7 mouse cellular contexts compared by ENCODE assay signal in genomic region chr5:67260159-67260530, GRCm38 (mm10). TPM values are rescaled to one million over a fixed set of nuclear protein-coding genes. Genes with fewer than 3 reads are reported as not detected.
A peak's percentile ranks its signal among the peaks of the same experiment; 100 is the strongest.
DNase-seq lines count a peak whose midpoint lies in the region; ATAC-seq and TF ChIP-seq lines count a peak whose summit lies in the region.

No protein-coding gene starts in this region.

- H3K4me3 ChIP-seq in lung, embryonic 16.5 days (ENCODE audit: low read length): peak overlapping the region; percentile 76
- peak overlapping the region; percentile 77 for H3K4me3 ChIP-seq in forebrain, embryonic 10.5 days
- peak overlapping the region; percentile 89 for H3K4me3 ChIP-seq in limb, embryonic 11.5 days (ENCODE audit: low read depth, low read length)
- H3K4me3 ChIP-seq in olfactory bulb, adult 2 months (ENCODE audit: insufficient read depth, low read depth, low read length): peak overlapping the region; percentile 96

- H3K27me3 ChIP-seq in lung, embryonic 16.5 days (ENCODE audit: control insufficient read depth, insufficient read depth, low read depth, low read length): no peaks in the 10 kb centered on the region
- no peaks in the 10 kb centered on the region for H3K27me3 ChIP-seq in forebrain, embryonic 10.5 days (ENCODE audit: poor library complexity, severe bottlenecking)
- H3K27me3 ChIP-seq in limb, embryonic 11.5 days (ENCODE audit: control insufficient read depth, insufficient read depth, low read length): no peaks in the 10 kb centered on the region

- peak overlapping the region; percentile 67 for H3K9ac ChIP-seq in lung, embryonic 16.5 days (ENCODE audit: low read length)
- H3K9ac ChIP-seq in limb, embryonic 11.5 days (ENCODE audit: low read length): 0 out of 2 replicates have a peak overlapping the region, but pooled peaks have one; percentile 0

- under 1% methylated on average over 9 of the region's 9 CpGs for WGBS in lung, embryonic 16.5 days
- under 1% methylated on average over 9 of the region's 9 CpGs for WGBS in forebrain, embryonic 10.5 days
- WGBS in limb, embryonic 11.5 days: 1% methylated on average over 9 of the region's 9 CpGs
- 0% methylated on average over 9 of the region's 9 CpGs for WGBS in olfactory bulb, adult 2 months

- peak; percentile 8; the same call in 1 of the 2 replicates for ATAC-seq in lung, embryonic 16.5 days (ENCODE audit: low read depth)
- ATAC-seq in limb, embryonic 11.5 days (ENCODE audit: insufficient number of reproducible peaks, low FRiP score, low TSS enrichment, low read depth): no peak

- H3K4me1 ChIP-seq in lung, embryonic 16.5 days (replicated peaks; ENCODE audit: control insufficient read depth, insufficient read depth, low read length): peaks cover 9% of the 10 kb centered on the region
- peaks cover 18% of the 10 kb centered on the region for H3K4me1 ChIP-seq in forebrain, embryonic 10.5 days
- 0 out of 2 replicates have a peak, but pooled peaks cover 4% of the 10 kb centered on the region for H3K4me1 ChIP-seq in limb, embryonic 11.5 days (ENCODE audit: control insufficient read depth, insufficient read depth, low read length)
- 0 out of 2 replicates have a peak, but pooled peaks cover 2% of the 10 kb centered on the region for H3K4me1 ChIP-seq in olfactory bulb, adult 2 months (ENCODE audit: control insufficient read depth, insufficient read depth, low read length)

- DNase-seq in lung, postnatal 4 days: no peak
- DNase-seq in forebrain, embryonic 10.5 days (ENCODE audit: extremely low spot score, low spot score): no peak
- no peak for DNase-seq in limb, embryonic 11.5 days (ENCODE audit: low spot score)
- no peak for DNase-seq in frontal cortex, adult 2 months (ENCODE audit: extremely low spot score in 1 of 2, low spot score in 1 of 2)
- no peak for DNase-seq in right cerebral cortex, postnatal 10 days (ENCODE audit: low spot score in 2 of 2)

- H3K27ac ChIP-seq in lung, embryonic 16.5 days (ENCODE audit: low read length): no peak overlapping the region
- H3K27ac ChIP-seq in forebrain, embryonic 10.5 days: peak overlapping the region; percentile 92
- no peak overlapping the region; the same call in 1 of the 2 replicates for H3K27ac ChIP-seq in limb, embryonic 11.5 days (replicated peaks; ENCODE audit: low read depth, low read length)
- no peak overlapping the region for H3K27ac ChIP-seq in olfactory bulb, adult 2 months (ENCODE audit: insufficient read depth, low read depth, low read length)

- TF ChIP-seq CTCF in olfactory bulb, adult 2 months (IDR thresholded peaks at IDR 0.05; ENCODE audit: insufficient read depth, low read depth, low read length): no peak

- no peaks in the 10 kb centered on the region for H3K9me3 ChIP-seq in lung, embryonic 16.5 days (ENCODE audit: control insufficient read depth, low read length)
- H3K9me3 ChIP-seq in forebrain, embryonic 10.5 days: no peaks in the 10 kb centered on the region
- no peaks in the 10 kb centered on the region for H3K9me3 ChIP-seq in limb, embryonic 11.5 days (ENCODE audit: control insufficient read depth, low read length)

- TF ChIP-seq POLR2A in olfactory bulb, adult 2 months (IDR thresholded peaks at IDR 0.05; ENCODE audit: insufficient read depth, low read depth, low read length): no peak

- peak overlapping the region; percentile 67 for H3K4me2 ChIP-seq in lung, embryonic 16.5 days (ENCODE audit: low read depth, low read length)
- peak overlapping the region; percentile 47 for H3K4me2 ChIP-seq in limb, embryonic 11.5 days (ENCODE audit: low read depth, severe bottlenecking)

- H3K36me3 ChIP-seq in lung, embryonic 16.5 days (ENCODE audit: control insufficient read depth, insufficient read depth, low read length): peaks cover 12% of the 10 kb centered on the region
- H3K36me3 ChIP-seq in forebrain, embryonic 10.5 days (replicated peaks): peaks cover 30% of the 10 kb centered on the region
- H3K36me3 ChIP-seq in limb, embryonic 11.5 days (ENCODE audit: control insufficient read depth, insufficient read depth, low read length): peaks cover 10% of the 10 kb centered on the region; the same call in 1 of the 2 replicates

RNA-seq across cellular contexts. Expression of gene Tmem33, which starts 0.2 kb away (rescaled TPM):
- polyA plus RNA-seq in lung, embryonic 16.5 days (2015; fragmentation: Nextera tagmentation; extraction: Ambion mirVana): 79.8 and 82.8 TPM in 2 replicates
- polyA plus RNA-seq in forebrain, embryonic 10.5 days (2016; fragmentation: Nextera tagmentation; extraction: Ambion mirVana): 117 and 133 TPM in 2 replicates
- polyA plus RNA-seq in limb, embryonic 11.5 days (2014; fragmentation: Nextera tagmentation; extraction: Ambion mirVana): 90.2 and 92.1 TPM in 2 replicates
- polyA plus RNA-seq in olfactory bulb, adult 2 months (2012; ENCODE audit: insufficient read depth, insufficient read length, low replicate concordance, missing spikeins): not detected in 2 replicates
- 49.0 and 58.1 TPM in 2 replicates for polyA plus RNA-seq in frontal cortex, adult 2 months (2012; rRNA removed)

RNA-seq across cellular contexts. Expression of gene Slc30a9, which starts 46.6 kb away (rescaled TPM):
- polyA plus RNA-seq in lung, embryonic 16.5 days (2015; fragmentation: Nextera tagmentation; extraction: Ambion mirVana): 78.7 and 86.2 TPM in 2 replicates
- 85.4 and 87.5 TPM in 2 replicates for polyA plus RNA-seq in forebrain, embryonic 10.5 days (2016; fragmentation: Nextera tagmentation; extraction: Ambion mirVana)
- 119 and 123 TPM in 2 replicates for polyA plus RNA-seq in limb, embryonic 11.5 days (2014; fragmentation: Nextera tagmentation; extraction: Ambion mirVana)
- polyA plus RNA-seq in olfactory bulb, adult 2 months (2012; ENCODE audit: insufficient read depth, insufficient read length, low replicate concordance, missing spikeins): not detected in 2 replicates
- polyA plus RNA-seq in frontal cortex, adult 2 months (2012; rRNA removed): 118 and 126 TPM in 2 replicates
